Mouse (Mus musculus): Measurements from ENCODE around the gene Zc3h12b. TPM values are rescaled to one million over a fixed set of nuclear protein-coding genes. Genes with fewer than 3 reads are reported as not detected.

Gene Zc3h12b
- polyA plus RNA-seq, 2 experiments = 3.3 to 3.7 TPM

DNA sequence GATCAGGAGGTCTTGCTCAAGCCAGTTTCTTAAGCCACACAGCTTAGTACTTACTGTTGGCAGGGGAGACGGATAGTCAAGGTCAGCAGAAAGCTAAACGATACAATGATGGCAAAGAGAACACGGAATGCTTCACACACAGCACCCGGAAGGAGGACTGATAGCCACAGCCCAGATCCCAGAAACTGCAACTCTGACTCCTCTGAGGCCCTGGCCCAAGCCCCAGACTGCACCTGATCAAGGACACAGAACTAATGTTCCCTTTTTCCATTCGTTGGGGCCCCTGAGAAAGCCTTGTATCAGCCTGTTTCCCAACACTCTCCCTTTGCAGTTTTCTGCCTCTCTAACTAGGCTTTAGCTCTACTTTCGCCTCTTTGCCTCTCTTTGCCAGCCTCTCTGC, 253.6 kb downstream of the Zc3h12b start:
- Histone ChIP-seq H3K27me3 (ENCODE audit: control insufficient read depth, insufficient read depth, low read length) (no peaks in the 10 kb centered on the region), H3K4me3 (replicated peaks; ENCODE audit: low read length) (no peak overlapping the region), H3K9me3 (ENCODE audit: control insufficient read depth, low read length) (no peaks in the 10 kb centered on the region), H3K27ac (replicated peaks; ENCODE audit: low read depth, low read length) (no peak overlapping the region), H3K9ac (ENCODE audit: low read depth, low read length, severe bottlenecking) (no peak overlapping the region), H3K4me2 (replicated peaks; ENCODE audit: low read depth, low read length, severe bottlenecking) (no peak overlapping the region), H3K4me1 (ENCODE audit: control insufficient read depth, insufficient read depth, low read length) (no peaks in the 10 kb centered on the region), H3K36me3 (ENCODE audit: control insufficient read depth, insufficient read depth, low read length) (no peaks in the 10 kb centered on the region)
- DNase-seq (ENCODE audit: low spot score) (no peak), ATAC-seq (ENCODE audit: low FRiP score, low read depth) (no peak)
- 79% methylated on average over 6 of the region's 6 CpGs for WGBS
- no peak for TF ChIP-seq POLR2A (IDR thresholded peaks at IDR 0.05; ENCODE audit: borderline replicate concordance, extremely low read depth, insufficient read depth, insufficient read length)

DNA sequence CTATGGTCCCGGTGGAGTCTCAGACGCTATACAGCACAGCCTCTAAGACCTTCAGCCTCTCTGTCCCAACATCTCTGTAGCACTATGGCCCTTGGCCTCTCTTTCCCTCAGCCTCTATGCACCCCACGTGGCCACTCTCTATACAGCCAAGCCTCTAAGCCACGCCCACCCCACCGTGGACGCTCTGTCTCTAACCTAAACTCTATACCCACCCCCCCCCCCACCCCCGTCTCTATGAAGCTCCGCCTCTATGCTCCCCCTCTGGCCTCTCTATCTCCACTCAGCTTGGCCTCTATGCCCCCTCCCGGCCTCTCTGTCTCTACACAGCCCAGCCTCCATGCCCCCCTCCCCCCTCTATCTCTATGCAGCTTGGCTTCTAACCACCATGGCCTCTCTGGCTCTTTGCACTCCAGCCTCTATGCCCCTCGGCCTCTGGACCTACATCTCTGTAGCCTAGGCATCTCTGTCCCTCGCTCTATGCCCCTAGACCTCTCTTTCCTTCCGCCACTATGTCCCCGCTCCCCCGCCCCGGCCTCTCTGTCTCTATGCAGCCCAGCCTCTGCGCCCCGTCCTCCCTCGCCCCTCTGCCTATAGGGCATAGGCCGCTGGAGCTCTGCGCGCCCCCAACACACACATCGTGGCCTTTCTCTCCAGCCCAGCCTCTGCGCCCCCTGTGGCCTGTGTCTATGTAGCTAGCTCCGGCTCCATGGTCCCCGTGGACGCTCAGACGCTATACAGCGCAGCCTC, 256.5 kb downstream of the Zc3h12b start:
- ATAC-seq (ENCODE audit: low FRiP score, low read depth) (peak; percentile 89), DNase-seq (ENCODE audit: low spot score) (peak; percentile 87)
- Histone ChIP-seq H3K27me3 (ENCODE audit: control insufficient read depth, insufficient read depth, low read length) (no peaks in the 10 kb centered on the region), H3K9me3 (ENCODE audit: control insufficient read depth, low read length) (no peaks in the 10 kb centered on the region), H3K27ac (replicated peaks; ENCODE audit: low read depth, low read length) (peak overlapping the region; percentile 81), H3K4me1 (ENCODE audit: control insufficient read depth, insufficient read depth, low read length) (no peaks in the 10 kb centered on the region), H3K4me2 (replicated peaks; ENCODE audit: low read depth, low read length, severe bottlenecking) (peak overlapping the region; percentile 54), H3K9ac (ENCODE audit: low read depth, low read length, severe bottlenecking) (peak overlapping the region; percentile 65), H3K4me3 (replicated peaks; ENCODE audit: low read length) (peak overlapping the region; percentile 41), H3K36me3 (ENCODE audit: control insufficient read depth, insufficient read depth, low read length) (no peaks in the 10 kb centered on the region)
- 23% methylated on average over 25 of the region's 28 CpGs for WGBS
- peak; percentile 61; the same call in 1 of the 2 replicates for TF ChIP-seq POLR2A (IDR thresholded peaks at IDR 0.05; ENCODE audit: borderline replicate concordance, extremely low read depth, insufficient read depth, insufficient read length)

DNA sequence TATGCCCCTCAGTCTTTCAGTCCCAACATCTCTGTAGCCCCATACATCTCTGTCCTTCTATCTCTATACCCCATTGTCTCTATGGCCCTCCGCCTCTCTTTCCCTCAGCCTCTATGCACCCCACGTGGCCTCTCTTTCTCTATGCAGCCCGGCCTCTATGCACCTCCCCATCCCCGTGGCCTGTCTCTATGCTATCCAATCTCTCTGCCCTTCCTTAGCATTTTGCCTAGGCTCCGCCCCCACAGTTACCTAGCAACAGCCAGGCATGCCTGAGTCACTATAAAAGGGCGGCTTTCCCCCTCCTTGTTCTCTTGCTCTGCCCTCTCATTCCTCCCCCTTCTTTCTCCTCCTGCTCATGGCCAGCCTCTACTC, 257.1 kb downstream of the Zc3h12b start:
- H3K4me1 ChIP-seq (ENCODE audit: control insufficient read depth, insufficient read depth, low read length) = no peaks in the 10 kb centered on the region
- no peak for TF ChIP-seq POLR2A (IDR thresholded peaks at IDR 0.05; ENCODE audit: borderline replicate concordance, extremely low read depth, insufficient read depth, insufficient read length)
- H3K36me3 ChIP-seq (ENCODE audit: control insufficient read depth, insufficient read depth, low read length) = no peaks in the 10 kb centered on the region
- H3K27ac ChIP-seq (replicated peaks; ENCODE audit: low read depth, low read length) = peak overlapping the region; percentile 81
- H3K4me2 ChIP-seq (replicated peaks; ENCODE audit: low read depth, low read length, severe bottlenecking) = peak overlapping the region; percentile 54
- 18% methylated on average over 6 of the region's 6 CpGs for WGBS
- no peaks in the 10 kb centered on the region for H3K9me3 ChIP-seq (ENCODE audit: control insufficient read depth, low read length)
- no peaks in the 10 kb centered on the region for H3K27me3 ChIP-seq (ENCODE audit: control insufficient read depth, insufficient read depth, low read length)
- H3K4me3 ChIP-seq (replicated peaks; ENCODE audit: low read length) = peak overlapping the region; percentile 41
- peak overlapping the region; percentile 65 for H3K9ac ChIP-seq (ENCODE audit: low read depth, low read length, severe bottlenecking)
- peak; percentile 90 for ATAC-seq (ENCODE audit: low FRiP score, low read depth)
- DNase-seq (ENCODE audit: low spot score) = peak; percentile 84

DNA sequence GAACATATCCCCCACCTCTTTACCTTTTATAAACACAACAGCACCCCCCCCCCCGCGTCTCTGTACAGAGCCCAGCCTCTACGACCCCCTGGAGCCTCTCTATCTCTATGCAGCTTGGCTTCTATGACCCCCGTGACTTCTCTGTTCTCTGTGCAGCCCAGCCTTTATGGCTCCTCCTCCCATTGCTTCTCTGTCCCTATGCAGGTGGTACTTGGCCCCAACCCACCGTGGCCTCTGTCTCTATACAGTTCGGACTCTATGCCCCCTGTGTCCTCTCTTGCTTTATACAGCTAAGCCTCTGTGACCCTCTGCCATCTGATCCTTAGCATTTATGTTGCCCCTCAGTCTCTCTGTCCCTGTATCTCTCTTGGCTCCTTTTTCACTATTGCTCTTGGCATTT, 257.6 kb downstream of the Zc3h12b start:
- ATAC-seq (ENCODE audit: low FRiP score, low read depth) (no peak), DNase-seq (ENCODE audit: low spot score) (no peak)
- Histone ChIP-seq H3K36me3 (ENCODE audit: control insufficient read depth, insufficient read depth, low read length) (no peaks in the 10 kb centered on the region), H3K9ac (ENCODE audit: low read depth, low read length, severe bottlenecking) (no peak overlapping the region), H3K4me1 (ENCODE audit: control insufficient read depth, insufficient read depth, low read length) (no peaks in the 10 kb centered on the region), H3K27ac (replicated peaks; ENCODE audit: low read depth, low read length) (0 out of 2 replicates have a peak overlapping the region, but pooled peaks have one; percentile 8), H3K27me3 (ENCODE audit: control insufficient read depth, insufficient read depth, low read length) (no peaks in the 10 kb centered on the region), H3K4me3 (replicated peaks; ENCODE audit: low read length) (no peak overlapping the region), H3K4me2 (replicated peaks; ENCODE audit: low read depth, low read length, severe bottlenecking) (peak overlapping the region; percentile 54; the same call in 1 of the 2 replicates), H3K9me3 (ENCODE audit: control insufficient read depth, low read length) (no peaks in the 10 kb centered on the region)
- TF ChIP-seq POLR2A (IDR thresholded peaks at IDR 0.05; ENCODE audit: borderline replicate concordance, extremely low read depth, insufficient read depth, insufficient read length) = no peak
- WGBS = 53% methylated on average over 6 of the region's 6 CpGs

DNA sequence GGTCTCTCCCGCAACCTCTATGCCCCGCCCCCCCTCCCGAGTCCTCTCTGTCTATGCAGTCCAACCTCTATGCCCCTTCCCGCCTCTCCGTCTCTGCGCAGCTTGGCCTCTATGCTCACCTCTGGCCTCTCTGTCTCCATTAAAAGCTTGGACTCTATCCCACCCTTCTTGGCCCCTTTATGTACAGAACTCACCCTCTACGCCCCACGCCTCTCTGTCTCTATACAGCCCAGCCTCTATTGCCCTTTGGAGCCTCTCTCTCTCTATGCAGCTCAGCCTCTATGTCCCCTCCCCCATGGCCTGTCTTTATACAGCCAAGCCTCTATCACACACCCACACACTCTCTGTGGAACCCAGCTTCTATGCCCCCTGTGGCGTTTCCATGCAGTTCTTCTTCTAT, 258.5 kb downstream of the Zc3h12b start:
- Histone ChIP-seq H3K9ac (ENCODE audit: low read depth, low read length, severe bottlenecking) (no peak overlapping the region), H3K4me3 (replicated peaks; ENCODE audit: low read length) (no peak overlapping the region), H3K36me3 (ENCODE audit: control insufficient read depth, insufficient read depth, low read length) (no peaks in the 10 kb centered on the region), H3K4me1 (ENCODE audit: control insufficient read depth, insufficient read depth, low read length) (no peaks in the 10 kb centered on the region), H3K27ac (replicated peaks; ENCODE audit: low read depth, low read length) (no peak overlapping the region), H3K4me2 (replicated peaks; ENCODE audit: low read depth, low read length, severe bottlenecking) (no peak overlapping the region), H3K27me3 (ENCODE audit: control insufficient read depth, insufficient read depth, low read length) (no peaks in the 10 kb centered on the region), H3K9me3 (ENCODE audit: control insufficient read depth, low read length) (no peaks in the 10 kb centered on the region)
- DNase-seq (ENCODE audit: low spot score) (no peak), ATAC-seq (ENCODE audit: low FRiP score, low read depth) (no peak)
- no peak for TF ChIP-seq POLR2A (IDR thresholded peaks at IDR 0.05; ENCODE audit: borderline replicate concordance, extremely low read depth, insufficient read depth, insufficient read length)
- 91% methylated on average over 9 of the region's 9 CpGs for WGBS

Other genes with a start within 250 kb of the Zc3h12b start
- gene Asb12, start 153.7 kb upstream of the Zc3h12b start, polyA plus RNA-seq (2012; rRNA removed) = 0.06 TPM in 2 replicates
- not detected in 2 replicates for gene Asb12, start 153.7 kb upstream of the Zc3h12b start, polyA plus RNA-seq (2014; fragmentation: Nextera tagmentation; extraction: Ambion mirVana)
- not detected in 2 replicates for gene Pfn5, start 153.6 kb upstream of the Zc3h12b start, polyA plus RNA-seq (2012; rRNA removed)
- not detected in 2 replicates for gene Pfn5, start 153.6 kb upstream of the Zc3h12b start, polyA plus RNA-seq (2014; fragmentation: Nextera tagmentation; extraction: Ambion mirVana)
- gene Zc4h2, start 53.2 kb upstream of the Zc3h12b start, polyA plus RNA-seq (2012; rRNA removed) = 21.8 and 22.1 TPM in 2 replicates
- gene Zc4h2, start 53.2 kb upstream of the Zc3h12b start, polyA plus RNA-seq (2014; fragmentation: Nextera tagmentation; extraction: Ambion mirVana) = 19.9 and 25.9 TPM in 2 replicates
- 21.9 and 25.3 TPM in 2 replicates for gene Las1l, start 245.3 kb downstream of the Zc3h12b start, polyA plus RNA-seq (2012; rRNA removed)
- gene Las1l, start 245.3 kb downstream of the Zc3h12b start, polyA plus RNA-seq (2014; fragmentation: Nextera tagmentation; extraction: Ambion mirVana) = 34.5 and 37.1 TPM in 2 replicates

Data from limb, embryonic 14.5 days (tissue).